Comparison of ENCODE assay signal across 10 mouse cellular contexts in genomic region chr2:24474514-24475378, GRCm38 (mm10). TPM values are rescaled to one million over a fixed set of nuclear protein-coding genes. Genes with fewer than 3 reads are reported as not detected.
A peak's percentile ranks its signal among the peaks of the same experiment; 100 is the strongest.
DNase-seq lines count a peak whose midpoint lies in the region; ATAC-seq and TF ChIP-seq lines count a peak whose summit lies in the region.
"Had no signal": no experiment of that assay in that cellular context is flagged by ENCODE, and none has a peak within 500 bp of the region (broad histone marks: within the 10 kb centered on the region; RNA-seq: fewer than 3 reads in every experiment).

No protein-coding gene starts in this region.

- WGBS in heart, embryonic 14.5 days, result 19% methylated on average over 29 of the region's 29 CpGs
- WGBS in embryonic facial prominence, embryonic 14.5 days, result 9% methylated on average over 17 of the region's 29 CpGs
- 60% methylated on average over 29 of the region's 29 CpGs for WGBS in intestine, postnatal 0 days
- 13% methylated on average over 29 of the region's 29 CpGs for WGBS in midbrain, embryonic 16.5 days

- ATAC-seq in heart, embryonic 14.5 days (ENCODE audit: insufficient number of reproducible peaks, insufficient read depth, low FRiP score, low read depth), result no peak; the same call in 1 of the 2 replicates
- no peak for ATAC-seq in embryonic facial prominence, embryonic 14.5 days (ENCODE audit: low read depth)
- peak; percentile 20; the same call in 1 of the 2 replicates for ATAC-seq in intestine, postnatal 0 days
- peak; percentile 34; the same call in 1 of the 2 replicates for ATAC-seq in midbrain, embryonic 16.5 days

- H3K9me3 ChIP-seq in heart, embryonic 14.5 days (ENCODE audit: control insufficient read depth, low read length), result no peaks in the 10 kb centered on the region
- no peaks in the 10 kb centered on the region for H3K9me3 ChIP-seq in embryonic facial prominence, embryonic 14.5 days (ENCODE audit: control insufficient read depth, low read length)
- H3K9me3 ChIP-seq in intestine, postnatal 0 days (ENCODE audit: control insufficient read depth), result no peaks in the 10 kb centered on the region
- H3K9me3 ChIP-seq in midbrain, embryonic 16.5 days (replicated peaks; ENCODE audit: control insufficient read depth, low read length, poor library complexity, severe bottlenecking), result no peaks in the 10 kb centered on the region

- H3K27me3 ChIP-seq in heart, embryonic 14.5 days (ENCODE audit: control insufficient read depth, insufficient read depth, low read length), result peaks cover 70% of the 10 kb centered on the region
- peaks cover 69% of the 10 kb centered on the region for H3K27me3 ChIP-seq in embryonic facial prominence, embryonic 14.5 days (replicated peaks; ENCODE audit: control insufficient read depth, insufficient read depth, low read length)
- H3K27me3 ChIP-seq in intestine, postnatal 0 days (replicated peaks; ENCODE audit: control insufficient read depth, insufficient read depth, low read length), result peaks cover 35% of the 10 kb centered on the region
- peaks cover 27% of the 10 kb centered on the region for H3K27me3 ChIP-seq in midbrain, embryonic 16.5 days (ENCODE audit: control insufficient read depth, insufficient read depth, low read depth, low read length)

- H3K27ac ChIP-seq in heart, embryonic 14.5 days (replicated peaks in 1 of 2; ENCODE audit: control insufficient read depth in 1 of 2, insufficient read depth in 1 of 2, low read depth in 2 of 2, low read length in 2 of 2), result no peak overlapping the region
- no peak overlapping the region for H3K27ac ChIP-seq in embryonic facial prominence, embryonic 14.5 days (replicated peaks; ENCODE audit: low read depth, low read length)
- H3K27ac ChIP-seq in intestine, postnatal 0 days (ENCODE audit: low read depth, low read length), result no peak overlapping the region
- no peak overlapping the region for H3K27ac ChIP-seq in midbrain, embryonic 16.5 days (ENCODE audit: low read length)

- no peak for DNase-seq in heart, postnatal 4 days
- no peak for DNase-seq in embryonic facial prominence, embryonic 14.5 days (ENCODE audit: low spot score)
- no peak for DNase-seq in thymus, postnatal 36 days
- no peak for DNase-seq in T-cell, adult 2 months (ENCODE audit: low spot score)
- no peak for DNase-seq in cerebellum, postnatal 14 days

- peak overlapping the region; percentile 54 for H3K4me2 ChIP-seq in heart, embryonic 14.5 days (ENCODE audit: low read length)
- peak overlapping the region; percentile 50 for H3K4me2 ChIP-seq in embryonic facial prominence, embryonic 14.5 days (ENCODE audit: low read depth, low read length)
- peak overlapping the region; percentile 53 for H3K4me2 ChIP-seq in intestine, postnatal 0 days (replicated peaks; ENCODE audit: low read depth)
- H3K4me2 ChIP-seq in midbrain, embryonic 16.5 days (ENCODE audit: low read length), result peak overlapping the region; percentile 65

- TF ChIP-seq CTCF in intestine, postnatal 0 days (IDR thresholded peaks at IDR 0.05; ENCODE audit: low read depth), result no peak

- peak overlapping the region in 1 of 2 experiments; percentile 26; a peak in 3 of 4 replicates for H3K4me3 ChIP-seq in heart, embryonic 14.5 days (ENCODE audit: control insufficient read depth in 1 of 2, insufficient read depth in 1 of 2, low read depth in 1 of 2, low read length in 2 of 2)
- H3K4me3 ChIP-seq in embryonic facial prominence, embryonic 14.5 days (ENCODE audit: low read depth, low read length), result peak overlapping the region; percentile 31
- no peak overlapping the region for H3K4me3 ChIP-seq in intestine, postnatal 0 days (ENCODE audit: low read depth, low read length)
- peak overlapping the region; percentile 34 for H3K4me3 ChIP-seq in midbrain, embryonic 16.5 days (ENCODE audit: low read depth, low read length)

- no peaks in the 10 kb centered on the region for H3K36me3 ChIP-seq in heart, embryonic 14.5 days (ENCODE audit: control insufficient read depth, insufficient read depth, low read length)
- no peaks in the 10 kb centered on the region for H3K36me3 ChIP-seq in embryonic facial prominence, embryonic 14.5 days (ENCODE audit: control insufficient read depth, insufficient read depth, low read length)
- H3K36me3 ChIP-seq in intestine, postnatal 0 days (ENCODE audit: control insufficient read depth, insufficient read depth), result no peaks in the 10 kb centered on the region
- H3K36me3 ChIP-seq in midbrain, embryonic 16.5 days (ENCODE audit: control insufficient read depth, insufficient read depth, low read length), result no peaks in the 10 kb centered on the region

- no peak overlapping the region for H3K9ac ChIP-seq in heart, embryonic 14.5 days (ENCODE audit: low read length)
- no peak overlapping the region for H3K9ac ChIP-seq in embryonic facial prominence, embryonic 14.5 days (ENCODE audit: low read depth, low read length)
- H3K9ac ChIP-seq in intestine, postnatal 0 days (ENCODE audit: low read depth, low read length), result no peak overlapping the region
- peak overlapping the region; percentile 22; the same call in 1 of the 2 replicates for H3K9ac ChIP-seq in midbrain, embryonic 16.5 days (ENCODE audit: low read depth, low read length)

- H3K4me1 ChIP-seq in heart, embryonic 14.5 days (ENCODE audit: control insufficient read depth in 2 of 2, insufficient read depth in 2 of 2, low read length in 2 of 2), result peaks cover 0 to 3% of the 10 kb centered on the region in 2 experiments; a peak in 2 of 4 replicates
- no peaks in the 10 kb centered on the region for H3K4me1 ChIP-seq in embryonic facial prominence, embryonic 14.5 days (ENCODE audit: control insufficient read depth, insufficient read depth, low read length)
- 0 out of 2 replicates have a peak, but pooled peaks cover 8% of the 10 kb centered on the region for H3K4me1 ChIP-seq in intestine, postnatal 0 days (replicated peaks; ENCODE audit: control insufficient read depth, insufficient read depth, low read length)
- H3K4me1 ChIP-seq in midbrain, embryonic 16.5 days (ENCODE audit: control insufficient read depth, insufficient read depth, low read length), result peaks cover 3% of the 10 kb centered on the region; the same call in 1 of the 2 replicates

RNA-seq across cellular contexts. Expression of gene Pax8, which starts 0.7 kb away (rescaled TPM):
- not detected in 2 replicates for polyA plus RNA-seq in heart, embryonic 14.5 days (2014; fragmentation: Nextera tagmentation; extraction: Ambion mirVana)
- not detected for total RNA-seq in heart, postnatal 4 days (2021)
- polyA plus RNA-seq in embryonic facial prominence, embryonic 14.5 days (2014; fragmentation: Nextera tagmentation; extraction: Ambion mirVana), result 0.77 and 0.97 TPM in 2 replicates
- polyA plus RNA-seq in intestine, postnatal 0 days (2015; fragmentation: Nextera tagmentation; extraction: Ambion mirVana), result 0.52 and 0.64 TPM in 2 replicates
- polyA plus RNA-seq in midbrain, embryonic 16.5 days (2015; fragmentation: Nextera tagmentation; extraction: Ambion mirVana), result 3.0 and 3.7 TPM in 2 replicates
- total RNA-seq: gastrocnemius, adult 18-20 months; left cerebral cortex, postnatal 36 days had no signal

Comparison
In these comparisons a context has a peak if more than half of its experiments do, and no peak if none do; other contexts are left out.
1. ATAC-seq: peak in intestine, postnatal 0 days (single experiment) and midbrain, embryonic 16.5 days (single experiment); none in heart, embryonic 14.5 days (single experiment) and embryonic facial prominence, embryonic 14.5 days (single experiment).
2. Peak in every context shown above with its lines, with median percentiles within 50 percentile points of each other: H3K4me2 ChIP-seq.